Mouse (Mus musculus) lung, embryonic 14.5 days (tissue): ENCODE measurements around the gene Vps54. TPM values are rescaled to one million over a fixed set of nuclear protein-coding genes. Genes with fewer than 3 reads are reported as not detected.

ENCODE experiments used
- ATAC-seq: fragments of 200-750 bp; cut with Nextera tagmentation; 2 replicates; pipeline ENCODE4 v1.8.0; 2017; ENCODE audit warnings: mild to moderate bottlenecking, moderate TSS enrichment, moderate library complexity; ENCODE audit not compliant: insufficient read depth
- DNase-seq: peaks from one replicate; pipeline ENCODE4 v3.0.0-alpha.2; 2015
- H3K27ac ChIP-seq: fragments of 300-500 bp; sonication (generic); 2 replicates; pipeline ENCODE4 v1.5.1; 2014; ENCODE audit warnings: low read depth, mild to moderate bottlenecking, moderate library complexity
- H3K27me3 ChIP-seq: fragments of 300-500 bp; sonication (generic); 2 replicates; pipeline ENCODE4 v1.6.1; 2014; ENCODE audit warnings: low read length, control low read depth; ENCODE audit not compliant: insufficient read depth
- H3K36me3 ChIP-seq: fragments of 300-500 bp; sonication (generic); 2 replicates; pipeline ENCODE4 v1.6.1; 2014; ENCODE audit warnings: control low read depth; ENCODE audit not compliant: insufficient read depth
- H3K4me1 ChIP-seq: fragments of 300-500 bp; sonication (generic); 2 replicates; pipeline ENCODE4 v1.6.1; 2014; ENCODE audit warnings: antibody characterized with exemption, control low read depth; ENCODE audit not compliant: insufficient read depth
- H3K4me2 ChIP-seq: fragments of 300-500 bp; sonication (generic); 2 replicates; pipeline ENCODE4 v1.6.1; 2014; ENCODE audit warnings: mild to moderate bottlenecking
- H3K4me3 ChIP-seq: fragments of 300-500 bp; sonication (generic); 2 replicates; pipeline ENCODE4 v1.5.1; 2014; ENCODE audit warnings: low read depth, low read length
- H3K9ac ChIP-seq: fragments of 300-500 bp; sonication (generic); 2 replicates; pipeline ENCODE4 v1.6.1; 2014
- H3K9me3 ChIP-seq: fragments of 300-500 bp; sonication (generic); 2 replicates; pipeline ENCODE4 v1.6.1; 2016; ENCODE audit warnings: low read depth, low read length, control low read depth
- CTCF ChIP-seq: IDR thresholded peaks from 2 replicates; pipeline ENCODE4 v1.5.1; 2016; ENCODE audit warnings: antibody characterized with exemption, low read depth
- WGBS: fragments of 180-500 bp; shearing (Covaris S2); extraction: QIAGEN DNeasy Blood & Tissue Kit; methylation state at CpG from one replicate; pipeline ENCODE4 v1.1.7; 2014; 5-methylcytosine and 5-hydroxymethylcytosine counted together
- polyA plus RNA-seq: library from polyadenylated mRNA; unstranded; fragments of >200 nt; fragmentation: Nextera tagmentation; extraction: Ambion mirVana; gene quantifications from 2 replicates; pipeline ENCODE4 v1.2.1, GENCODE M21; 2014

The Vps54 gene
- polyA plus RNA-seq, 1 experiment from 2014 or later: 17.9 TPM

- H3K27ac ChIP-seq: no peak overlapping the region
- no peak overlapping the region for H3K4me2 ChIP-seq
- no peak overlapping the region for H3K4me3 ChIP-seq
- no peaks in the 10 kb centered on the region for H3K9me3 ChIP-seq
- DNase-seq (no peak), ATAC-seq (no peak)
- H3K36me3 ChIP-seq: no peaks in the 10 kb centered on the region
- H3K9ac ChIP-seq: no peak overlapping the region
- no peaks in the 10 kb centered on the region for H3K27me3 ChIP-seq
- H3K4me1 ChIP-seq: no peaks in the 10 kb centered on the region
- TF ChIP-seq CTCF: no peak
These were observed 3.7 kb upstream of the Vps54 start for GRCm38 (mm10) chr11:21235381-21235780.

- no peaks in the 10 kb centered on the region for H3K4me1 ChIP-seq
- no peak for ATAC-seq
- no peak overlapping the region for H3K9ac ChIP-seq
- H3K4me2 ChIP-seq: no peak overlapping the region
- H3K4me3 ChIP-seq: no peak overlapping the region
- no peak overlapping the region for H3K27ac ChIP-seq
- no peaks in the 10 kb centered on the region for H3K9me3 ChIP-seq
- TF ChIP-seq CTCF: no peak
- H3K27me3 ChIP-seq: no peaks in the 10 kb centered on the region
- DNase-seq: peak; percentile 28
- no peaks in the 10 kb centered on the region for H3K36me3 ChIP-seq
- WGBS: 34% methylated on average over 2 of the region's 2 CpGs
These were observed 3.3 kb upstream of the Vps54 start for GRCm38 (mm10) chr11:21235821-21236220.

GRCm38 (mm10) chr11:21236996-21237395, 2.1 kb upstream of the Vps54 start:
- 60% methylated on average over 4 of the region's 4 CpGs for whole genome bisulfite sequencing

GRCm38 (mm10) chr11:21237474-21238278, 1.4 kb upstream of the Vps54 start:
- Histone ChIP-seq H3K9me3 (no peaks in the 10 kb centered on the region), H3K9ac (peak overlapping the region; percentile 98; the same call in 1 of the 2 replicates), H3K27ac (no peak overlapping the region), H3K27me3 (no peaks in the 10 kb centered on the region), H3K4me3 (peak overlapping the region; percentile 93), H3K4me1 (peaks cover 5% of the 10 kb centered on the region), H3K4me2 (peak overlapping the region; percentile 75), H3K36me3 (no peaks in the 10 kb centered on the region)
- no peak for TF ChIP-seq CTCF
- DNase-seq: no peak
- 94% methylated on average over 2 of the region's 2 CpGs for WGBS
- no peak for ATAC-seq

More at GRCm38 (mm10) chr11:21236996-21237395, 2.1 kb upstream of the Vps54 start:
- no peak overlapping the region for H3K4me2 ChIP-seq
- no peak for ATAC-seq
- no peak overlapping the region for H3K9ac ChIP-seq
- H3K27ac ChIP-seq: no peak overlapping the region
- no peaks in the 10 kb centered on the region for H3K27me3 ChIP-seq
- no peaks in the 10 kb centered on the region for H3K36me3 ChIP-seq
- TF ChIP-seq CTCF: no peak
- H3K9me3 ChIP-seq: no peaks in the 10 kb centered on the region
- peaks cover 5% of the 10 kb centered on the region for H3K4me1 ChIP-seq
- DNase-seq: no peak
- no peak overlapping the region for H3K4me3 ChIP-seq

GRCm38 (mm10) chr11:21238279-21239020, 631 bp upstream of the Vps54 start:
- WGBS: under 1% methylated on average over 52 of the region's 65 CpGs
- no peaks in the 10 kb centered on the region for H3K36me3 ChIP-seq
- H3K9ac ChIP-seq: peak overlapping the region; percentile 98
- peak overlapping the region; percentile 75 for H3K4me2 ChIP-seq
- H3K27ac ChIP-seq: peak overlapping the region; percentile 97
- DNase-seq: peak; percentile 73
- peak overlapping the region; percentile 93 for H3K4me3 ChIP-seq
- ATAC-seq: peak; percentile 81
- peaks cover 5% of the 10 kb centered on the region for H3K4me1 ChIP-seq
- H3K27me3 ChIP-seq: no peaks in the 10 kb centered on the region
- TF ChIP-seq CTCF: 0 out of 2 replicates have a peak, but pooled peaks have one; percentile 8
- no peaks in the 10 kb centered on the region for H3K9me3 ChIP-seq

DNA sequence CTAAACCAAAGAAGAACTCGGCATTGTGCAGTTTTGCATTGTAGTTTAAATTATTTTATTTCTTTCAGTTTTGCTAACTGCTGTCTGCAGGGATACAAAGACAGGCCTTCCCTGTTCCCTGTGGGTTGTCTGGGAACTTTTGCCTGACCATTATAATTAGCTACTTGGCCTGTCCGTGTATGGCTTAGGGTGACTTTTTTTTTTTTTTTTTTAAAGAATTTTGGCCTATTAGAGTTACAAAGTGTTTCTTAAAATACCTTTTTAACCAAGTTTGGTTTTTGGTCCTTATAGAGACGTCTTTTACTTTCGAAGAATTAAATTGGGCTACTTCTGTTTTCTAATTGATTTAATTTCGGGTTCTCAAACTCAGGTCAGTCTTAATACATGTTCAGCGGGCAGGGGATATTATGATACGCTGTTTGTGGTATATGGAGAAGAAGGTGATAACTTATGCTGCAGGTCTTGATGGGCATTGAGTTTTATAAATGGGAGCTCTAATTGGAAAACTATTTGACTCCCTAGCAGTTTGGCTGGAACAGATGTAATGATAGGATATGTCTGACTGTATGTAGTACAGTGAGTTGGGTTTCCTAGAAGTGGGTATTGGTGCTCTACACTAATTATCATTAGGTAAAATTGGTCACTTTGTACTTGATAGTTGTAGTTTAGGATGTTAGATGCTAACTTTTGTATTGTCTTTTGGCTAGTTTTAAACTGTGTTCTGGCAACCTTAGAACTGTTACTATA, 855 bp downstream of the Vps54 start:
- Histone ChIP-seq H3K27me3 (no peaks in the 10 kb centered on the region), H3K9ac (peak overlapping the region; percentile 98), H3K27ac (peak overlapping the region; percentile 97), H3K36me3 (no peaks in the 10 kb centered on the region), H3K4me1 (peaks cover 5% of the 10 kb centered on the region), H3K9me3 (no peaks in the 10 kb centered on the region), H3K4me3 (peak overlapping the region; percentile 93), H3K4me2 (peak overlapping the region; percentile 75)
- no peak for TF ChIP-seq CTCF
- ATAC-seq (no peak), DNase-seq (peak; percentile 40)
- WGBS: 30% methylated on average over 7 of the region's 7 CpGs

- Histone ChIP-seq H3K27me3 (no peaks in the 10 kb centered on the region), H3K4me3 (no peak overlapping the region), H3K9me3 (no peaks in the 10 kb centered on the region), H3K9ac (no peak overlapping the region), H3K4me1 (peaks cover 5% of the 10 kb centered on the region), H3K4me2 (0 out of 2 replicates have a peak overlapping the region, but pooled peaks have one; percentile 25), H3K27ac (peak overlapping the region; percentile 15; the same call in 1 of the 2 replicates), H3K36me3 (0 out of 2 replicates have a peak, but pooled peaks cover 2% of the 10 kb centered on the region)
- no peak for TF ChIP-seq CTCF
- ATAC-seq (no peak), DNase-seq (no peak)
- 47% methylated on average over 1 of the region's 1 CpGs for WGBS
These were observed 2.3 kb downstream of the Vps54 start for GRCm38 (mm10) chr11:21241351-21241750.
